Mouse (Mus musculus): ENCODE measurements around the gene Wwp2. TPM values are rescaled to one million over a fixed set of nuclear protein-coding genes. Genes with fewer than 3 reads are reported as not detected.

Gene Wwp2
- polyA plus RNA-seq, 1 experiment = 109 TPM

DNA sequence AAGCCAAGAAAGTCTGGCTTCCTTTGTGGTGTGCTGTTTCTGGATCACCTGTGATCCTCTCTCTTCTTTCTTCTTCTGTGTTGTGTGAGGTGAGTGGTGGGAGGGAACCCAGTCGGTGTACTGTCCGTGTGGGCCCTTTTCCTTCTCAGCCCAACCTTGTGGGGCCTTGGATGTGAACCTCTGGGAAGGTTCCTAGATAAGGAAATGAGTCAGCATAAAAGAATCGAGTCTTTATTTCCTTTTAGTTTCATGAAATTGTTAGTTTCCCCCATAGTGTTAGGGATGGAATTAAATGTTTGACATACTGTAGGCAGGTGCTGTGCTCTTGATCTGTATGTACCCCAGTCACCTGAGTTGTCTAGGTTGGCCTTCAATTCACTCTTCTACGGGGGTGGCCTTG, 52.9 kb downstream of the Wwp2 start:
- Histone ChIP-seq H3K27ac (ENCODE audit: control insufficient read depth, insufficient read depth, low read depth, low read length) (no peak overlapping the region), H3K4me1 (ENCODE audit: control insufficient read depth, insufficient read depth, low read length) (peaks cover 3% of the 10 kb centered on the region; the same call in 1 of the 2 replicates), H3K27me3 (ENCODE audit: control insufficient read depth, insufficient read depth, low read length) (no peaks in the 10 kb centered on the region), H3K4me3 (ENCODE audit: control insufficient read depth, low read depth, low read length) (no peak overlapping the region), H3K36me3 (ENCODE audit: control insufficient read depth, insufficient read depth, low read length) (no peaks in the 10 kb centered on the region)
- no peak for TF ChIP-seq POLR2A (IDR thresholded peaks at IDR 0.05; ENCODE audit: control insufficient read depth, low read depth, low read length)
- TF ChIP-seq CTCF (IDR thresholded peaks at IDR 0.05; ENCODE audit: control insufficient read depth, insufficient read depth, insufficient replicate concordance, low read depth, low read length) = no peak

DNA sequence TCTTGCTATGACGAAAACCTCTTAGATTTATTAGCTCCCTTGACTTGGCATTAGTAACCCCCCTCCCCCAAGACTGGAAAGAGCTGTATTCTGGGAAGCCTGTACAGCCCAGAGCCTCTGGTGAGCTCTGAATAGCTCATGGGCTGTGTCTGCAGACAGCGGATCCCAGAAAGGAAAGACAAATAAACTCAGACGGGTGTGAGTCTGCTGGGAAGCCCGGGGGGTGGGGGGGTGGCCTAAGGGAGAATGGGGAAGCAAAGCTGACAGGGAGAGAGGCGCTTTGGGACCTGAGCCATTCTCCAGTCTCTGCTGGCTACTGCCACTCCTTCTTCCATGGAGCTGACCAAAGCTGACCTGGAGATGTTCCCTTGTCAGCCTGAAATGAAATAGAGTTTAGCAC, 53.8 kb downstream of the Wwp2 start:
- no peak overlapping the region for H3K27ac ChIP-seq (ENCODE audit: control insufficient read depth, insufficient read depth, low read depth, low read length)
- peaks cover 3% of the 10 kb centered on the region; the same call in 1 of the 2 replicates for H3K4me1 ChIP-seq (ENCODE audit: control insufficient read depth, insufficient read depth, low read length)
- no peak overlapping the region for H3K4me3 ChIP-seq (ENCODE audit: control insufficient read depth, low read depth, low read length)
- H3K27me3 ChIP-seq (ENCODE audit: control insufficient read depth, insufficient read depth, low read length) = no peaks in the 10 kb centered on the region
- no peaks in the 10 kb centered on the region for H3K36me3 ChIP-seq (ENCODE audit: control insufficient read depth, insufficient read depth, low read length)
- no peak for TF ChIP-seq POLR2A (IDR thresholded peaks at IDR 0.05; ENCODE audit: control insufficient read depth, low read depth, low read length)
- TF ChIP-seq CTCF (IDR thresholded peaks at IDR 0.05; ENCODE audit: control insufficient read depth, insufficient read depth, insufficient replicate concordance, low read depth, low read length) = no peak

DNA sequence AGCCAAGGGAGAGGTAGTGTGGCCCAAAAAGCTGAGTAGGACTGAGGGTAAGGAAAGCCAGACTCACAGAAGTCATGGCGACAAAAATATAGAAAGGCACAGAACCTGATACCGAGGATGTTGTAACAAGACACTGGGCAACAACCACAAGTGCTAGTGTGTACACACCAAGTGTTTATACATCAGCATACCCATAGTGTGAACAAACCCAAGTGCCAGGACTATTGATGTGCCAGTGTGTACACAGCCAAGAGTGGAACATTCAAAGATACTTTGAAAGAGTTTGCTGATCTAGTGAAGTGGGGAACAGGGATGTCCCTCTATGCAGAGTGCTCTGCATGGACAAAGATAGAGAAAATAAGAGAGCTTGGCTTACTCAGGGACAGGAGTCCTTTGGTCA, 54.5 kb downstream of the Wwp2 start:
- H3K4me3 ChIP-seq (ENCODE audit: control insufficient read depth, low read depth, low read length) = no peak overlapping the region
- no peak for TF ChIP-seq POLR2A (IDR thresholded peaks at IDR 0.05; ENCODE audit: control insufficient read depth, low read depth, low read length)
- H3K4me1 ChIP-seq (ENCODE audit: control insufficient read depth, insufficient read depth, low read length) = peaks cover 3% of the 10 kb centered on the region; the same call in 1 of the 2 replicates
- no peaks in the 10 kb centered on the region for H3K27me3 ChIP-seq (ENCODE audit: control insufficient read depth, insufficient read depth, low read length)
- no peak overlapping the region; the same call in 1 of the 2 replicates for H3K27ac ChIP-seq (ENCODE audit: control insufficient read depth, insufficient read depth, low read depth, low read length)
- H3K36me3 ChIP-seq (ENCODE audit: control insufficient read depth, insufficient read depth, low read length) = no peaks in the 10 kb centered on the region

DNA sequence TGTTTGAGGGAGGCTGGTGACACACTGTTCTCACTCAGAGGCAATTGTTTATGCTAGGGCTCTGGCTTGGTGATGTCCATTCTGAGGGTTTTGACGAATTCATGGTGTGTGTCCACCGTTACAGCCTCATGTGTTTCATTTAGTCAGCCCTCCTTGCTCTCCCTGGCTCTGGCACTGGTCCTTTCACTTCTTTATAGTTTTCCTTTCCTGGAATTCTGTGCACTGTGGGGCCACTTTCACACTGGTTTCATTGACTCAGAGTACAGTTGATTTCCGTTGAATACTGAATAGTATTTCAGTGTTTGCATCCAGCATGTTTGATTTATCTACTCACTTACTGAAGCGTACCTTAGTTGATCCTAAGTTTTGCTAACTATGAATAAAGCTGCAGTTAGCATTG, 55.0 kb downstream of the Wwp2 start:
- H3K36me3 ChIP-seq (ENCODE audit: control insufficient read depth, insufficient read depth, low read length) = no peaks in the 10 kb centered on the region
- no peak overlapping the region for H3K27ac ChIP-seq (ENCODE audit: control insufficient read depth, insufficient read depth, low read depth, low read length)
- H3K27me3 ChIP-seq (ENCODE audit: control insufficient read depth, insufficient read depth, low read length) = no peaks in the 10 kb centered on the region
- peaks cover 3% of the 10 kb centered on the region; the same call in 1 of the 2 replicates for H3K4me1 ChIP-seq (ENCODE audit: control insufficient read depth, insufficient read depth, low read length)
- H3K4me3 ChIP-seq (ENCODE audit: control insufficient read depth, low read depth, low read length) = no peak overlapping the region
- TF ChIP-seq POLR2A (IDR thresholded peaks at IDR 0.05; ENCODE audit: control insufficient read depth, low read depth, low read length) (no peak), CTCF (IDR thresholded peaks at IDR 0.05; ENCODE audit: control insufficient read depth, insufficient read depth, insufficient replicate concordance, low read depth, low read length) (no peak)

DNA sequence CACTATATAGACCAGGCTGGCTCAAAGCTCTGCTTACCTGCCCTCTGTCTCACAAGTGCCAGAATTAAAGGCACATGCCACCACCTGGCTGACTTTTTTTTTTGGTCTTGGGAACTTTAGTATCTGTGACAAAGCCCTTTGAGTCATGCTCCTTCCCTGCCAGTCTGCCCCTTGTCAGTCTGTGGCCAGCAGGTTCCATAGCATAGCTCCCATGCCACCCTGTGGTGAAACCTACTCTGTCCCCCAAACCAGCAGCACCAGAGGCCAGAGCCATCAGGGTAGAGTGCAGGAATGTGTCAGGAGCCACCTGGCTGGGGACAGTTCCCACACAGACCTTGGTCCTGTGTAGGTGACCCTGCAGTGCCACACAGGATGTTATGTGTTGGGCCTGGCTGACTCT, 55.7 kb downstream of the Wwp2 start:
- no peaks in the 10 kb centered on the region for H3K36me3 ChIP-seq (ENCODE audit: control insufficient read depth, insufficient read depth, low read length)
- no peak overlapping the region for H3K4me3 ChIP-seq (ENCODE audit: control insufficient read depth, low read depth, low read length)
- peaks cover 3% of the 10 kb centered on the region; the same call in 1 of the 2 replicates for H3K4me1 ChIP-seq (ENCODE audit: control insufficient read depth, insufficient read depth, low read length)
- H3K27me3 ChIP-seq (ENCODE audit: control insufficient read depth, insufficient read depth, low read length) = no peaks in the 10 kb centered on the region
- TF ChIP-seq CTCF (IDR thresholded peaks at IDR 0.05; ENCODE audit: control insufficient read depth, insufficient read depth, insufficient replicate concordance, low read depth, low read length) = no peak
- no peak for TF ChIP-seq POLR2A (IDR thresholded peaks at IDR 0.05; ENCODE audit: control insufficient read depth, low read depth, low read length)
- H3K27ac ChIP-seq (ENCODE audit: control insufficient read depth, insufficient read depth, low read depth, low read length) = no peak overlapping the region

DNA sequence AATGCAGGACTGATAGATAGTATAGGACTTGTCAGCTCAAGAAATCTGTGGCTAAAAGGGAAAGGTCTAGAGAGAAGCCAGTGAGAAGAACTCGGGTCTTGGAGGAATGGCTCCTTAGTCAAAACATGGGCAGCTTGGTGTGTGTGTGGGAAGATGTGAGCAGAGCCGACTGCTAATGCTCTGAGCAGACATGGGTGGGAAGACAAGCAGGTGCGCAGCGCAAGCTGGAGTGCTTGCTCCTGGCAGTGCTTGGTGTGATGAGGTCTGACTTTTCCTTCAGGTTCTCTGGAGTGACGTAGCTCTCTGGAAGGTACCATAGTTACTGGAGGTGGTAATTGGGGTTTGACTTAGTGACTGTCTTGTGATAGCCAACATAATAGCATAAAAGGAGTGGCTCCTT, 56.6 kb downstream of the Wwp2 start:
- H3K4me1 ChIP-seq (ENCODE audit: control insufficient read depth, insufficient read depth, low read length) = peaks cover 3% of the 10 kb centered on the region; the same call in 1 of the 2 replicates
- H3K36me3 ChIP-seq (ENCODE audit: control insufficient read depth, insufficient read depth, low read length) = no peaks in the 10 kb centered on the region
- H3K27ac ChIP-seq (ENCODE audit: control insufficient read depth, insufficient read depth, low read depth, low read length) = no peak overlapping the region
- H3K27me3 ChIP-seq (ENCODE audit: control insufficient read depth, insufficient read depth, low read length) = no peaks in the 10 kb centered on the region
- TF ChIP-seq CTCF (IDR thresholded peaks at IDR 0.05; ENCODE audit: control insufficient read depth, insufficient read depth, insufficient replicate concordance, low read depth, low read length) = no peak
- no peak overlapping the region for H3K4me3 ChIP-seq (ENCODE audit: control insufficient read depth, low read depth, low read length)

DNA sequence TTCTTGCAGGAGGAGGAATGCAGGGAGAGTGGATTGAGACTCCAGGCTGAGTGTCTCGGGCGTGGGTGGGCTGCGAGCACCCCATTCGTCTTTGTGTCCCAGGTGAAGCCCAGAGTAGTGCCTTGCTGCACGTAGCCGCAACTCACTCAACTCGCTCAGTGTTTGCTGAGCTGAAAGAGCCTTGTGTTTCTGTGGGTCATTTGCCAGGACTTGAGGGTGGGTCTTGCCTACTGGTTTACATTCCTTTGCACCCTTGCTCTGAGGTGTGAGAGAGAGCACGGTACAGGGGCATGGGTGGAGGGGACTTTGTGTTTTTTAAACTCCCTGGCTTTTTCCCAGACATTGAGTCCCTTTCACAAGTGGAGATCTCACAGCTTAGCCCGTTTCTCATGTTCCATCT, 59.3 kb downstream of the Wwp2 start:
- H3K4me1 ChIP-seq (ENCODE audit: control insufficient read depth, insufficient read depth, low read length) = no peaks in the 10 kb centered on the region

DNA sequence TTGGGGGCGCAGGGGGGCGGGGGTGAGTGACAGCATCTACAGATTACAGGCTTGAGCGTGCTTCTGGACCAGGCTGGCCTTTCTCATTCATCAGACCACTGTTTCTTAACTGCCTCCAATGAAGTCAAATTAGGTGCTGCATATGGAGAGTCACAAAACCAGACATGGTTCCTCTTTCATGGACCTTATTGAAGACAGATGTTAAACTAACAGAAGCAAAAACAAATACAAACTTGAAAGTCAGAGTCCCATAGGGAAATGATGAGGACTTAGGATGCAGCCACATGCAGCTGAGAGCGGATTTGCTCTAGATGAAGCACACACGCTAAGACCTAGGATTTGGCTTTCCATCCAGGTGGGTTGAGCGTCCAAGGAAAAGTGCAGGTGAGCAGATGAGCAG, 61.5 kb downstream of the Wwp2 start:
- no peak overlapping the region for H3K27ac ChIP-seq (ENCODE audit: control insufficient read depth, insufficient read depth, low read depth, low read length)
- H3K4me3 ChIP-seq (ENCODE audit: control insufficient read depth, low read depth, low read length) = no peak overlapping the region
- no peaks in the 10 kb centered on the region for H3K36me3 ChIP-seq (ENCODE audit: control insufficient read depth, insufficient read depth, low read length)
- TF ChIP-seq POLR2A (IDR thresholded peaks at IDR 0.05; ENCODE audit: control insufficient read depth, low read depth, low read length) (no peak), CTCF (IDR thresholded peaks at IDR 0.05; ENCODE audit: control insufficient read depth, insufficient read depth, insufficient replicate concordance, low read depth, low read length) (no peak)
- no peaks in the 10 kb centered on the region; the same call in 1 of the 2 replicates for H3K4me1 ChIP-seq (ENCODE audit: control insufficient read depth, insufficient read depth, low read length)
- H3K27me3 ChIP-seq (ENCODE audit: control insufficient read depth, insufficient read depth, low read length) = no peaks in the 10 kb centered on the region

More for the DNA sequence above, 59.3 kb downstream of the Wwp2 start:
- Histone ChIP-seq H3K36me3 (ENCODE audit: control insufficient read depth, insufficient read depth, low read length) (no peaks in the 10 kb centered on the region), H3K27ac (ENCODE audit: control insufficient read depth, insufficient read depth, low read depth, low read length) (no peak overlapping the region), H3K4me3 (ENCODE audit: control insufficient read depth, low read depth, low read length) (no peak overlapping the region), H3K27me3 (ENCODE audit: control insufficient read depth, insufficient read depth, low read length) (no peaks in the 10 kb centered on the region)
- TF ChIP-seq POLR2A (IDR thresholded peaks at IDR 0.05; ENCODE audit: control insufficient read depth, low read depth, low read length) (no peak), CTCF (IDR thresholded peaks at IDR 0.05; ENCODE audit: control insufficient read depth, insufficient read depth, insufficient replicate concordance, low read depth, low read length) (no peak)
